In the genomic region with DNA sequence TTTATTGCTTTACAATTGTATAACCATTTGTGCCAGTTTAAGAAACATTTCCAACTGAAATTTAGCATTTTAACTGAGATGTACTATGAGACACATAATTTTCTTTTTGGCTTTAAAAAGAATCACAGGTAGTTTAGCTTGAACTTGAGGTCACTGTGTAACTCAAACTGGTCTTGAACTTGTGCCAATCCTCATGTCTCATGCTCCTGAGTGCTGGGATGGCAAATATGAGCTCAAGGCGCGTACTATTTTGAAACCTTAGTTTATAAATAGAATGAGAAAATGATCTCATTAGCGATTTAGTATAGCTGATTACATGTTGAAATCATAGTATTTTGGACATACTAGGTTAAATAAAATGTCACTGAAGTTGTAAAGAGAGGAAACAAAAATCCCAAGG, we compare ENCODE assay signal across 24 mouse cellular contexts.
DNase-seq lines count a peak whose midpoint lies in the region; ATAC-seq and TF ChIP-seq lines count a peak whose summit lies in the region.
"Had no signal": no experiment of that assay in that cellular context is flagged by ENCODE, and none has a peak within 500 bp of the region (broad histone marks: within the 10 kb centered on the region; RNA-seq: fewer than 3 reads in every experiment).

No protein-coding gene starts in this region.

- H3K36me3 ChIP-seq in lung, embryonic 14.5 days (ENCODE audit: insufficient read depth): no peaks in the 10 kb centered on the region
- no peaks in the 10 kb centered on the region for H3K36me3 ChIP-seq in hindbrain, embryonic 13.5 days
- H3K36me3 ChIP-seq: forebrain, embryonic 10.5 days; G1E; hindbrain, embryonic 12.5 days had no signal

- no peak for ATAC-seq in lung, embryonic 14.5 days (ENCODE audit: insufficient read depth)
- no peak for ATAC-seq in hindbrain, embryonic 13.5 days (ENCODE audit: low FRiP score)
- ATAC-seq: forebrain, embryonic 13.5 days; forebrain, embryonic 16.5 days; hindbrain, embryonic 16.5 days; Patski had no signal

- DNase-seq in gastrocnemius, adult 2 months: no peak
- no peak for DNase-seq in gastrocnemius, postnatal 14 days
- peak; percentile 18 for DNase-seq in lung, embryonic 14.5 days
- DNase-seq in lung, adult 2 months: no peak
- DNase-seq in lung, postnatal 25 days (ENCODE audit: low spot score): peak; percentile 4
- peak; percentile 65 for DNase-seq in skeletal muscle tissue, adult 2 months (ENCODE audit: low read depth, low spot score)
- DNase-seq: adrenal gland, postnatal 10 days; adrenal gland, postnatal 36 days; B cell, adult 2 months; cerebellum, adult 18-20 months; cerebellum, adult 9-10 months; cerebellum, postnatal 14 days; gastrocnemius, postnatal 36 days; heart, adult 11 months had no signal

- no peaks in the 10 kb centered on the region for H3K9me3 ChIP-seq in lung, embryonic 14.5 days (ENCODE audit: low read depth, low read length)
- H3K9me3 ChIP-seq in hindbrain, embryonic 13.5 days: no peaks in the 10 kb centered on the region
- H3K9me3 ChIP-seq: forebrain, embryonic 10.5 days; forebrain, embryonic 13.5 days; G1E; hindbrain, embryonic 12.5 days had no signal

- 69% methylated on average over 3 of the region's 3 CpGs for WGBS in lung, embryonic 14.5 days
- 39% methylated on average over 3 of the region's 3 CpGs for WGBS in lung, adult 2 months
- 85% methylated on average over 3 of the region's 3 CpGs for WGBS in hindbrain, embryonic 13.5 days

- no peak for TF ChIP-seq CTCF in gastrocnemius, adult 2 months (IDR thresholded peaks at IDR 0.05)
- no peak for TF ChIP-seq CTCF in lung, embryonic 14.5 days (IDR thresholded peaks at IDR 0.05; ENCODE audit: low read depth)
- no peak for TF ChIP-seq CTCF in lung, adult 2 months (IDR thresholded peaks at IDR 0.05; ENCODE audit: insufficient read depth, low read length)

- intact Hi-C loops in gastrocnemius, adult 2 months (cut with DNase I): no loop called here
- intact Hi-C loops in gastrocnemius, postnatal 14 days (cut with DNase I; ENCODE audit: low total_unique reads): no loop called here

- H3K4me3 ChIP-seq in gastrocnemius, adult 2 months: peak overlapping the region; percentile 1; the same call in 1 of the 2 replicates
- H3K4me3 ChIP-seq in lung, embryonic 14.5 days (ENCODE audit: low read depth, low read length): no peak overlapping the region
- H3K4me3 ChIP-seq in lung, adult 2 months (replicated peaks; ENCODE audit: extremely low read depth, low read depth, low read length): no peak overlapping the region
- no peak overlapping the region for H3K4me3 ChIP-seq in hindbrain, embryonic 13.5 days
- H3K4me3 ChIP-seq: forebrain, embryonic 10.5 days; forebrain, embryonic 13.5 days; hindbrain, embryonic 12.5 days had no signal

- no peaks in the 10 kb centered on the region for H3K27me3 ChIP-seq in lung, embryonic 14.5 days (ENCODE audit: insufficient read depth, low read length)
- H3K27me3 ChIP-seq in hindbrain, embryonic 13.5 days: no peaks in the 10 kb centered on the region
- H3K27me3 ChIP-seq: CH12.LX; forebrain, embryonic 13.5 days; hindbrain, embryonic 12.5 days had no signal

- H3K9ac ChIP-seq in lung, embryonic 14.5 days: no peak overlapping the region
- H3K9ac ChIP-seq in hindbrain, embryonic 13.5 days: no peak overlapping the region
- H3K9ac ChIP-seq: forebrain, embryonic 13.5 days; hindbrain, embryonic 12.5 days had no signal

- TF ChIP-seq POLR2A in lung, adult 2 months (IDR thresholded peaks at IDR 0.05; ENCODE audit: borderline replicate concordance, extremely low read depth, low read depth, low read length): no peak

- peak overlapping the region; percentile 79 for H3K27ac ChIP-seq in gastrocnemius, adult 2 months
- H3K27ac ChIP-seq in lung, embryonic 14.5 days (ENCODE audit: low read depth): no peak overlapping the region
- no peak overlapping the region for H3K27ac ChIP-seq in hindbrain, embryonic 13.5 days
- H3K27ac ChIP-seq: forebrain, embryonic 10.5 days; forebrain, embryonic 13.5 days; hindbrain, embryonic 12.5 days had no signal

- H3K4me2 ChIP-seq in lung, embryonic 14.5 days: no peak overlapping the region
- H3K4me2 ChIP-seq in hindbrain, embryonic 13.5 days: no peak overlapping the region
- H3K4me2 ChIP-seq: forebrain, embryonic 13.5 days; heart, embryonic 11.5 days; hindbrain, embryonic 12.5 days had no signal

- no peaks in the 10 kb centered on the region for H3K4me1 ChIP-seq in lung, embryonic 14.5 days (ENCODE audit: insufficient read depth)
- H3K4me1 ChIP-seq in lung, adult 2 months (ENCODE audit: control insufficient read depth, insufficient read depth, low read length): no peaks in the 10 kb centered on the region
- H3K4me1 ChIP-seq in hindbrain, embryonic 13.5 days (replicated peaks): no peaks in the 10 kb centered on the region
- H3K4me1 ChIP-seq: hindbrain, embryonic 12.5 days had no signal

Comparison
In these comparisons a context has a peak if more than half of its experiments do, and no peak if none do; other contexts are left out.
1. DNase-seq: peak in lung, embryonic 14.5 days (single experiment), lung, postnatal 25 days (single experiment) and skeletal muscle tissue, adult 2 months (single experiment); none in gastrocnemius, adult 2 months (single experiment), gastrocnemius, postnatal 14 days (single experiment) and lung, adult 2 months (single experiment).